Mouse (Mus musculus): ENCODE measurements around the gene Mpc2. TPM values are rescaled to one million over a fixed set of nuclear protein-coding genes. Genes with fewer than 3 reads are reported as not detected.

The Mpc2 gene
- total RNA-seq (2021) (100 to 1,000 TPM; 547 to 629 TPM), polyA plus RNA-seq (2012; rRNA removed) (253 and 315 TPM in 2 replicates)
- long read RNA-seq, full-length matches to known transcripts: 484 of 493 reads
- long read RNA-seq, partial matches to known transcripts: 5 of 493 reads
- long read RNA-seq, other reads (novel, unspliced or antisense): 4 of 493 reads

DNA sequence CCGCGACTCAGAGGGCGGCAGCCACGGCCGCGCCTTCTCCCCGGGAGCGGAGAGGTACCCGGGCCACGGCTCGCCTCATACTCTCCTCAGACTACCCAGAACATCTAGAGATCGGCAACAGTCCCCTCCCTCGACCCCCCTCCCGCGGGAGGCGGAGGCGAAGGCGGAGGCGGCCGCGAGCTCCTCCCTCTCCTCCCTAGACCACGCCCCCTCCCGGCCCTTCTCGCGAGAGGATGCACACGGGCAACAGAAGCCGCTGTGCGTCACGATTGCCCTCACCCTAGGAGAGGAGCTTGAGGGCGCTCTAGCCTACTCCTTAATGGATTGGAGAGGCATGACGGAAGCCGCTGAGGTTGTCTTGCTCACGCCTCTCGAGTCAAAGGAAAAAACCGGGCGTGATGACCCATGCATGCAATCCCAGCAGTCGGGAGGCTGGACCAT lies at the start of gene Mpc2, which contains the start of gene Dcaf6:
Gene Mpc2 (plus strand): TSS at position 278 of the 441 bp plus-strand sequence.
Gene Dcaf6 (minus strand): TSS at position 116 of the 441 bp plus-strand sequence.
- intact Hi-C loops (cut with DNase I): loop anchor here (2.0 to 10.0 kb wide), 4 partner anchors 182 to 914 kb away; partner anchors contain the start of genes Pou2f1, Tada1 and Tiprl
- Histone ChIP-seq H3K27ac (peak within 1 kb of the TSS; percentile 97), H3K4me3 (peak within 1 kb of the TSS; percentile 65), H3K36me3 (ENCODE audit: control insufficient read depth, insufficient read depth, low read length) (no peaks in the 10 kb centered on the region), H3K27me3 (ENCODE audit: control insufficient read depth, insufficient read depth, low read length) (no peaks in the 10 kb centered on the region), H3K79me2 (replicated peaks; ENCODE audit: control insufficient read depth, insufficient read depth, low read length) (peaks cover 2% of the 10 kb centered on the region), H3K4me1 (ENCODE audit: control insufficient read depth, insufficient read depth, low read length) (peaks cover 2% of the 10 kb centered on the region; the same call in 1 of the 2 replicates), H3K9ac (ENCODE audit: low read depth, low read length) (peak within 1 kb of the TSS; percentile 88)
- WGBS: under 1% methylated on average over 34 of the region's 37 CpGs
- peak; percentile 99 to 100 for DNase-seq
- TF ChIP-seq CTCF (IDR thresholded peaks at IDR 0.05) (peak; percentile 20; the same call in 1 of the 2 replicates), POLR2A (IDR thresholded peaks at IDR 0.05; ENCODE audit: insufficient read depth, low read depth, low read length) (peak; percentile 90), EP300 (IDR thresholded peaks at IDR 0.05; ENCODE audit: insufficient read depth, low read depth, low read length) (no peak)

DNA sequence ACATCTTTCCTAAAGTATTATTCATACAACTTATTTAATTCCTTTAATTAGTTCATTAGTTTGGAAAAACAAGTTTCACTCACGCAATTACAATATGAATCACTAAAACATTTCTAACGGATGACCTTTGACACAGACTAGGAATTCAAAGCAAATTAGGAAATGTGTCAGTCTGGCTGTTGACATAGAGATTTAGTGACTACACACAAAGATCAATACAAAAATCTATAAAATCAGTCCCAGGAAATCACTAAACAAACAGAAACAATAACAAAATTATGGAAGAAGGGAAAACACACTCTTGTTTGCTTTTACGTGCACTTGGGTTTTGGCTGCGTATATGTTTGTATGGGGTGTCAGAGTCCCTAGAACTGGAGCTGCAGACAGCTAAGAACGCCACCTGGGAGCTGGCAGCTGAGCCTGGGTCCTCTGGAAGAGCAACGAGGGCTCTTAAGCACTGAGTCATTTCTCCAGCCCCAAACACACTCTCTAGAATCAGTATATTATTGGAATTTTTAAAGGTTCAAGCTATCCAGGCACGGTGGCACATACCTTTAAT lies 39.0 kb upstream of the Mpc2 start:
- no peaks in the 10 kb centered on the region for H3K79me2 ChIP-seq (replicated peaks; ENCODE audit: control insufficient read depth, insufficient read depth, low read length)
- H3K36me3 ChIP-seq (ENCODE audit: control insufficient read depth, insufficient read depth, low read length): no peaks in the 10 kb centered on the region
- intact Hi-C loops (cut with DNase I): no loop called here
- 81% methylated on average over 7 of the region's 7 CpGs for WGBS
- no peak overlapping the region for H3K4me3 ChIP-seq
- no peak overlapping the region for H3K9ac ChIP-seq (ENCODE audit: low read depth, low read length)
- TF ChIP-seq CTCF (IDR thresholded peaks at IDR 0.05) (no peak), EP300 (IDR thresholded peaks at IDR 0.05; ENCODE audit: insufficient read depth, low read depth, low read length) (no peak), POLR2A (IDR thresholded peaks at IDR 0.05; ENCODE audit: insufficient read depth, low read depth, low read length) (no peak)
- DNase-seq: no peak
- no peak overlapping the region for H3K27ac ChIP-seq
- H3K4me1 ChIP-seq (ENCODE audit: control insufficient read depth, insufficient read depth, low read length): no peaks in the 10 kb centered on the region
- H3K27me3 ChIP-seq (ENCODE audit: control insufficient read depth, insufficient read depth, low read length): no peaks in the 10 kb centered on the region

DNA sequence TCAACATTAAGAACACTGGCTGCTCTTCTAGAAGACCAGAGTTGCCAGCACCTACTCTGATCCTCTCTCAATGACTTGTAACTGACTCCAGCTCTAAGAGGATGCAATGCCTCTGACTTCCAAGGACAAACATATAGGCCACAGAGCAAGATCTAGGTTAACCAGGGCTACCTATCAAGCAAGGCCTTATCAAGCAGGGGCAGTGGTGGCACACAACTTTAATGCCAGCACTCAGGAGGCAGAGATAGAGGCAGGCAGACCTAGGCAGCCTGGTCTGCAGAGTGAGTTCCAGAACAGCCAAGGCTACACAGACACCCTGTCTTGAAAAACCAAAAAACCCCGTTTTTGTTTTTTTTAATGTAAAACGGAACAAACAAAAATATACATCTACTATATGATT lies 34.2 kb upstream of the Mpc2 start:
- Histone ChIP-seq H3K27me3 (ENCODE audit: control insufficient read depth, insufficient read depth, low read length) (no peaks in the 10 kb centered on the region), H3K9ac (ENCODE audit: low read depth, low read length) (no peak overlapping the region), H3K4me1 (ENCODE audit: control insufficient read depth, insufficient read depth, low read length) (no peaks in the 10 kb centered on the region), H3K4me3 (no peak overlapping the region), H3K36me3 (ENCODE audit: control insufficient read depth, insufficient read depth, low read length) (no peaks in the 10 kb centered on the region), H3K79me2 (replicated peaks; ENCODE audit: control insufficient read depth, insufficient read depth, low read length) (no peaks in the 10 kb centered on the region), H3K27ac (no peak overlapping the region)
- intact Hi-C loops (cut with DNase I): no loop called here
- no peak for DNase-seq
- 93% methylated on average over 2 of the region's 2 CpGs for WGBS
- TF ChIP-seq POLR2A (IDR thresholded peaks at IDR 0.05; ENCODE audit: insufficient read depth, low read depth, low read length): no peak
- no peak for TF ChIP-seq EP300 (IDR thresholded peaks at IDR 0.05; ENCODE audit: insufficient read depth, low read depth, low read length)
- no peak for TF ChIP-seq CTCF (IDR thresholded peaks at IDR 0.05)

DNA sequence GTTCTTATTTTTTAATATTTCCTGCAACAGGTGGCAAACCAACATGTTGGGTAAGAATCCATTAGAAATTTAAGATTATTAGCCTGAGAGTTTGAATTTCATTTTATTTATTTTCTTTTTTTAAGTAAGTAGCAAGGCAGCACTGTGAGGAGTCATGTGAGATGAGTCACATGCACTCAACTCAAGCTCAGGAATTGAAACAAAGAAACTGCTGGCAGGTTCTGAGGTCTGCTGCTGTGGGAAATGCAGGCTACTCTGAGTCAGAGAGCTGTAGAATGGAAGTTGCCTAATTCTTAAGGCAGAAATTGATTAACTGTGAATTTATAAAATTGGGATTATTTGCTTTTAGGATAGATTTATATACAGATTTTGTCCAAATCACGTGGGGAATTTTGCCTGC lies 27.6 kb upstream of the Mpc2 start:
- no peak for DNase-seq
- no peak overlapping the region for H3K9ac ChIP-seq (ENCODE audit: low read depth, low read length)
- no peak for TF ChIP-seq POLR2A (IDR thresholded peaks at IDR 0.05; ENCODE audit: insufficient read depth, low read depth, low read length)
- no peak overlapping the region for H3K4me3 ChIP-seq
- 85% methylated on average over 1 of the region's 1 CpGs for WGBS
- H3K79me2 ChIP-seq (replicated peaks; ENCODE audit: control insufficient read depth, insufficient read depth, low read length): 0 out of 2 replicates have a peak, but pooled peaks cover 1% of the 10 kb centered on the region
- no peaks in the 10 kb centered on the region for H3K4me1 ChIP-seq (ENCODE audit: control insufficient read depth, insufficient read depth, low read length)
- intact Hi-C loops (cut with DNase I): no loop called here
- no peaks in the 10 kb centered on the region for H3K36me3 ChIP-seq (ENCODE audit: control insufficient read depth, insufficient read depth, low read length)
- no peak overlapping the region for H3K27ac ChIP-seq
- no peaks in the 10 kb centered on the region for H3K27me3 ChIP-seq (ENCODE audit: control insufficient read depth, insufficient read depth, low read length)

DNA sequence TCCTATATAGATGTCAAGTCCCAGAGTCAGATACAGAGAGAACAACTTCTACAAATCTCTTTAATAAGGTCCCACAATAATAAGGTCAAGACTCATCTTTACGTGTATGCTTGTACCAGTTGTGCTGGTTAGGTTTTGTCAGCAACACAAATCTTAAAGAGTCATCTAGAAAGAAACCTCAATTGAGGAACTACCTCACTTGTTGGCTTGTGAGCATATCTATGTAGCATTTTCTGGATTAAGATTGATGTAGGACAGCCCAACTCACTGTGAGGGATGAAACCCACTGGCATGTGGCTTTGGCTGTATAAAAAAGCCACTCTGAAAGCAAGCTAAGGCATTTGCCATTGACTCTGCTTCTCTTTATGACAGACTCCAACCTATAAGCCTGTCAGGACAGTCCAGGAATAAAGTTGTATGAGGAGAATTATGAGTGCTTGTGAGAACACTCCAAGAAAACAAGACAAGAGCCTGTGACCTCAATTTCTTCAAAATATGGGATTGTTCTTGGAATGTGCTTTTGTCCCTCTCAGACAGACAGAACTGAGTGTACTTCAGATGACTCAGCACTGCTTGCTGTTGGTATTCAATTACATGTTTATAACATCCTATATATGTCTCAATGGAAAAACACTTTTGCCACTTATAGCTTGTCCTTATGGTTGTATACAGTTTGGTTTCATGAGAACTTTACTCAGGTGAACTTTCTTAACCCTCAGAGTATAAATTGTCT lies 22.0 kb upstream of the Mpc2 start:
- intact Hi-C loops (cut with DNase I): no loop called here
- no peak for TF ChIP-seq EP300 (IDR thresholded peaks at IDR 0.05; ENCODE audit: insufficient read depth, low read depth, low read length)
- no peak for TF ChIP-seq POLR2A (IDR thresholded peaks at IDR 0.05; ENCODE audit: insufficient read depth, low read depth, low read length)
- TF ChIP-seq CTCF (IDR thresholded peaks at IDR 0.05): no peak
- Histone ChIP-seq H3K4me1 (ENCODE audit: control insufficient read depth, insufficient read depth, low read length) (no peaks in the 10 kb centered on the region; the same call in 1 of the 2 replicates), H3K27me3 (ENCODE audit: control insufficient read depth, insufficient read depth, low read length) (no peaks in the 10 kb centered on the region), H3K36me3 (ENCODE audit: control insufficient read depth, insufficient read depth, low read length) (no peaks in the 10 kb centered on the region), H3K27ac (no peak overlapping the region), H3K79me2 (replicated peaks; ENCODE audit: control insufficient read depth, insufficient read depth, low read length) (peaks cover 1% of the 10 kb centered on the region; the same call in 1 of the 2 replicates), H3K9ac (ENCODE audit: low read depth, low read length) (no peak overlapping the region), H3K4me3 (no peak overlapping the region)
- 84% methylated on average over 1 of the region's 1 CpGs for WGBS
- DNase-seq: no peak

DNA sequence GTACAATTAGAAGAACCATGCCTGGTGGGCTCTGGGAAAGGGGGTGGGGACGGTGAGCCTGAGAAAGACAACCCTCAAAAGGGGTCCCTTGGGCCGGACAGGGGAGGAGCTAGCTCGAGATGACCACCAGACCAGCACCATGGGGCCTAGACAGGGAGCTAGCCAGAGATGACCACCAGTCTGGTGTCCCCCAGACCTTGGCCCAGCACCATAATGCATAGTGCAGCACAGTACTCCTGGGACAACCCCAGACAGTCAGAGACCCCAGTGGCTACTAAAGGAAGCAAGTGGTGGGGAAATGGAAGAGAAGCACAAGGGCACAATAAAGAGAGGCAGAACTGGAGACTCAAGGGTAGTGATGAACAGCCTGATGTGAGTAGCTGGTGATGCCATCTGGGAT lies 19.6 kb upstream of the Mpc2 start:
- Histone ChIP-seq H3K4me3 (no peak overlapping the region), H3K36me3 (ENCODE audit: control insufficient read depth, insufficient read depth, low read length) (no peaks in the 10 kb centered on the region), H3K9ac (ENCODE audit: low read depth, low read length) (no peak overlapping the region), H3K27me3 (ENCODE audit: control insufficient read depth, insufficient read depth, low read length) (no peaks in the 10 kb centered on the region), H3K79me2 (replicated peaks; ENCODE audit: control insufficient read depth, insufficient read depth, low read length) (peaks cover 1% of the 10 kb centered on the region), H3K27ac (no peak overlapping the region), H3K4me1 (ENCODE audit: control insufficient read depth, insufficient read depth, low read length) (no peaks in the 10 kb centered on the region; the same call in 1 of the 2 replicates)
- intact Hi-C loops (cut with DNase I): no loop called here
- TF ChIP-seq CTCF (IDR thresholded peaks at IDR 0.05) (no peak), POLR2A (IDR thresholded peaks at IDR 0.05; ENCODE audit: insufficient read depth, low read depth, low read length) (no peak), EP300 (IDR thresholded peaks at IDR 0.05; ENCODE audit: insufficient read depth, low read depth, low read length) (no peak)
- WGBS: 89% methylated on average over 3 of the region's 3 CpGs
- no peak for DNase-seq

Data from heart, adult 2 months (tissue).